Mouse (Mus musculus): ENCODE data around the gene Crmp1. TPM values are rescaled to one million over a fixed set of nuclear protein-coding genes. Genes with fewer than 3 reads are reported as not detected.

The Crmp1 gene
- total RNA-seq, 2 experiments from 2014 or later = 186 to 190 TPM

- intact Hi-C loops (cut with DNase I) = loop anchor here (5.0 kb wide), 1 partner anchor 95 kb away; the partner anchor contains the start of genes Evc and Evc2
- Histone ChIP-seq H3K27ac (peak overlapping the region; percentile 82), H3K4me3 (peak overlapping the region; percentile 83)
- peak; percentile 37 to 54 for DNase-seq (ENCODE audit: extremely low spot score in 1 of 2, low spot score in 2 of 2)
- no peak for TF ChIP-seq CTCF (IDR thresholded peaks at IDR 0.05)
Measured at GRCm38 (mm10) chr5:37242360-37243168, 824 bp downstream of the Crmp1 start.

DNA sequence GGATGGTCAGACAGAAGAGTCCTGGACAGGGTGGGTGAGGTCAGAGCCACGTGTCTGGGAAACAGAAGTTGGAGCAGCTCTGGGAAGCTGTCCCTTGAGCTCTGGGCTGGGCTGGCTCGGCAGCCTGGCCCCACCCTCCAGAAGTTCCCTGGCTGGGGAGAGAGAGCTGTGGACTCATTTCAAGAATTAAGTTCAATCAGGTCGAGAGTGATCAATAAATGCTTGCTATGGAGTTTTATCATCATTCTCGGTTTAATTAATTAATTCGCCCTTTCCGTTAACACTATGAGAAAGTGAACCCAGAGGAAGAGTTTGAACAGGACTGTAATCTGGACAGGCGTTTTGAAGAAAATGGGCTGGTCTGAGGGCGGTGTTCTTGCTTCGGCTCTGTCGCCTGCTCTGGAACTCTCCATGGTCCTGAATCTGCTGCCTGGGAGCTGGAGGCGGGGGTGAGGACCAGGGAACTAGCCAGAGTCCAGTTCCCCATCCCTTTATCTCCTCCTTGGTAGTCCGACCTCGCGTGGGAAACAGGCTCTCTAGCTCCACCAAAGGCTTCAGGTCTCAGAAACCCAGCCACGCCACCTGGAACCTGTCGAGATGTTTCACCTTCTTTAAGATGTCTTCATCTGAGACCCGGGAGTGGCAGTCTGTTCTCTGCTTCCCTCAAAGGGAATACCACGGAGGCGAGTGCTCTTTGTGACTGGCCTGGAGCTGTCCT is 1.6 kb downstream of the Crmp1 start:
- peak overlapping the region; percentile 83 for H3K4me3 ChIP-seq
- H3K27ac ChIP-seq = peak overlapping the region; percentile 66
- DNase-seq (ENCODE audit: extremely low spot score in 1 of 2, low spot score in 2 of 2) = peak in 1 of 2 experiments; percentile 38
- TF ChIP-seq CTCF (IDR thresholded peaks at IDR 0.05) = no peak
- intact Hi-C loops (cut with DNase I) = loop anchor here (5.0 kb wide), 1 partner anchor 94 kb away; the partner anchor contains the start of genes Evc and Evc2

- Histone ChIP-seq H3K27ac (peak overlapping the region; percentile 66), H3K4me3 (peak overlapping the region; percentile 83)
- intact Hi-C loops (cut with DNase I) = loop anchor here (5.0 kb wide), 1 partner anchor 93 kb away; the partner anchor contains the start of genes Evc and Evc2
- no peak for TF ChIP-seq CTCF (IDR thresholded peaks at IDR 0.05)
- DNase-seq (ENCODE audit: extremely low spot score in 1 of 2, low spot score in 2 of 2) = peak; percentile 69 to 78
Measured at GRCm38 (mm10) chr5:37244161-37244560, 2.4 kb downstream of the Crmp1 start.

- peak overlapping the region; percentile 83 for H3K4me3 ChIP-seq
- no peak for TF ChIP-seq CTCF (IDR thresholded peaks at IDR 0.05)
- intact Hi-C loops (cut with DNase I) = loop anchor here (5.0 kb wide), 1 partner anchor 93 kb away; the partner anchor contains the start of genes Evc and Evc2
Measured at GRCm38 (mm10) chr5:37244666-37245242, 3.0 kb downstream of the Crmp1 start.

GRCm38 (mm10) chr5:37245651-37246050 is 3.9 kb downstream of the Crmp1 start:
- Histone ChIP-seq H3K27ac (peak overlapping the region; percentile 88), H3K4me3 (peak overlapping the region; percentile 83)
- peak; percentile 48 for TF ChIP-seq CTCF (IDR thresholded peaks at IDR 0.05)
- DNase-seq (ENCODE audit: extremely low spot score in 1 of 2, low spot score in 2 of 2) = peak; percentile 77 to 83
- intact Hi-C loops (cut with DNase I) = loop anchor here (2.0 kb wide), 1 partner anchor 43 kb away; no protein-coding TSS in a partner anchor

More at GRCm38 (mm10) chr5:37244666-37245242, 3.0 kb downstream of the Crmp1 start:
- DNase-seq (ENCODE audit: extremely low spot score in 1 of 2, low spot score in 2 of 2) = no peak
- peak overlapping the region; percentile 2; the same call in 1 of the 2 replicates for H3K27ac ChIP-seq

- Histone ChIP-seq H3K27ac (peak overlapping the region; percentile 88), H3K4me3 (peak overlapping the region; percentile 83)
- no peak for TF ChIP-seq CTCF (IDR thresholded peaks at IDR 0.05)
- peak in 1 of 2 experiments; percentile 41 for DNase-seq (ENCODE audit: extremely low spot score in 1 of 2, low spot score in 2 of 2)
- intact Hi-C loops (cut with DNase I) = loop anchor here (2.0 kb wide), 1 partner anchor 42 kb away; no protein-coding TSS in a partner anchor
Measured at GRCm38 (mm10) chr5:37246138-37246910, 4.6 kb downstream of the Crmp1 start.

- no peak overlapping the region for H3K27ac ChIP-seq
- no peak for DNase-seq (ENCODE audit: extremely low spot score in 1 of 2, low spot score in 2 of 2)
- peak overlapping the region; percentile 36 for H3K4me3 ChIP-seq
- intact Hi-C loops (cut with DNase I) = loop anchor here (2.0 kb wide), 1 partner anchor 41 kb away; no protein-coding TSS in a partner anchor
- TF ChIP-seq CTCF (IDR thresholded peaks at IDR 0.05) = no peak
Measured at GRCm38 (mm10) chr5:37247456-37247855, 5.7 kb downstream of the Crmp1 start.

- H3K27ac ChIP-seq = no peak overlapping the region
- H3K4me3 ChIP-seq = no peak overlapping the region
- intact Hi-C loops (cut with DNase I) = no loop called here
- no peak for DNase-seq (ENCODE audit: extremely low spot score in 1 of 2, low spot score in 2 of 2)
- no peak for TF ChIP-seq CTCF (IDR thresholded peaks at IDR 0.05)
Measured at GRCm38 (mm10) chr5:37248870-37249269, 7.1 kb downstream of the Crmp1 start.

DNA sequence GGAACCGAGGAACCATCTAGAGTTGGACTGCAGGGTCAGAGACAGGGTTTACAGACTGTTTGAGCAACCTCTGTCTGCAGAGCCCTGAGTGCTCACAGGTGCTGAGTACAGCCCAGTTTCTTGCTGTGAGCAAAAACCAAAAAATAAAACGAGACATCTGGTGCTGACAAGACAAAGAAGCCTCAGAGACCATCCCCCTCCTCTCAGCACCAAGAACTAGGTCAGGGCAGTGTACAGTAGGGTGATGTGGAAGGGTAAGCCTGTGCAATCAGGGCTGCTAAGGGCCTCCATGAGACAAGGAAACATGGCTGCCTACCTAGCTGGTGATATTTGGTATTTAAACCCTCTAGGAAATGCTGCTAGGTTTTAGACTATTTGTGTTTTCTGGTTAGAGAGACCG is 9.9 kb downstream of the Crmp1 start:
- DNase-seq (ENCODE audit: extremely low spot score in 1 of 2, low spot score in 2 of 2) = no peak
- Histone ChIP-seq H3K4me3 (no peak overlapping the region), H3K27ac (peak overlapping the region; percentile 50)
- TF ChIP-seq CTCF (IDR thresholded peaks at IDR 0.05) = no peak
- intact Hi-C loops (cut with DNase I) = loop anchor here (5.0 kb wide), 1 partner anchor 74 kb away; no protein-coding TSS in a partner anchor

DNA sequence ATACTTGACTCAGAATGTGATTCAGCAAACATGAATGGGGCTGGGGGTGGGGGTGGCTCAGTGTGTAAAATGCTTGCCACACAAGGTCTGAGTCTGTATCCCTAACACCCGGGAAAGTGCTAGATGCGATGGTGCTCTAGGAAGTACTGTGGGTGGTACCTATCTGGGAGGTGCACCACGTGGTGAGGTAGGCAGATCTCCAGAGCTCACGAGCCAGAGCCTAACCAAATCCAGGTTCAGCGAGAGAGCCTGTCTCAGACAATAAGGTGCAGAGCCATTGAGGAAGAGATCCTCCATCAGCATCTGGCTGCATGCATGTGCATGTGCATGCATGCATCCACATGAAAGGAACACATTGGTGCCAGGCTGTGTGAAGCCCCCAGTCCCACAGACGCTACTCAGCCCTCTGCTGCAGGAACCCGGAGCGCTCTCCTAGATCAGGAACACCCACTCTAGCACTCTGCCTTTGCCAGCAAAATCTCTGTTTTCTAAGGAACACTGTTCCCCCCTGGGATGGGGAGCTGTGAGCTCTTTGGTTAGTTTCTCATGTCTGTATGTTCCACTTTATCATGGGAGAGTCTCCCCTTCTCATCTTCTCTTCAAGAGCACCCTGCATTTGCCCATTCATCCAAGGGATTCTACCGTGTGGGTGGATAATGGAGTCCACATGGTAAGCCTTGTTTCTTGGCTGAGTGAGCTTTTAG is 10.5 kb downstream of the Crmp1 start:
- H3K27ac ChIP-seq = peak overlapping the region; percentile 21; the same call in 1 of the 2 replicates
- DNase-seq (ENCODE audit: extremely low spot score in 1 of 2, low spot score in 2 of 2) = peak; percentile 55 to 57
- no peak for TF ChIP-seq CTCF (IDR thresholded peaks at IDR 0.05)
- intact Hi-C loops (cut with DNase I) = loop anchor here (5.0 kb wide), 1 partner anchor 75 kb away; no protein-coding TSS in a partner anchor
- no peak overlapping the region for H3K4me3 ChIP-seq

Data from left cerebral cortex, adult 2 months (tissue).